Mouse (Mus musculus) right cerebral cortex, postnatal 10 days (tissue): ENCODE results near the gene Psmb9.

Experiments used
- DNase-seq, 2 experiments: peaks; one replicate each; pipeline ENCODE4 v3.0.0; 2021; ENCODE audit warnings: low spot score in 2 of 2

Gene Psmb9

DNA sequence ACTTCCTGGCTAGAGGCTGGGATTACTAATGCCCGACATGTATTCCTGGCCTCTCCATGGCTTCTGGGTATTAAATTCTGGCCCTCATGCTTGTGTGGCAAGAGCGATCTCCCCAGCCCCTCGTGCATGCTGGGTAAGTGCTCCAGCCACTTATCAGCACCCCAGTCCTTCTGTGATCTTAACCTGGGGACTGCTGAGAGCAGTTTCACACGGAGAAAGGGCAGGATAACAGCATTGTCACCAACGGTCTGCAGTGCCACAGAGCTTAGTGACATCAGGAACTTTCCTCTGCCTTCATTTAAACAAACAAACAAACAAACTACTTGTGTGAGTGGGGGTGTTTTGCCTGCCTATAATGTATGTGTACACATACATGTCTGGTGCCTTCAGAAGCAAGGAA lies 47.3 kb downstream of the Psmb9 start:
- DNase-seq, result no peak

DNA sequence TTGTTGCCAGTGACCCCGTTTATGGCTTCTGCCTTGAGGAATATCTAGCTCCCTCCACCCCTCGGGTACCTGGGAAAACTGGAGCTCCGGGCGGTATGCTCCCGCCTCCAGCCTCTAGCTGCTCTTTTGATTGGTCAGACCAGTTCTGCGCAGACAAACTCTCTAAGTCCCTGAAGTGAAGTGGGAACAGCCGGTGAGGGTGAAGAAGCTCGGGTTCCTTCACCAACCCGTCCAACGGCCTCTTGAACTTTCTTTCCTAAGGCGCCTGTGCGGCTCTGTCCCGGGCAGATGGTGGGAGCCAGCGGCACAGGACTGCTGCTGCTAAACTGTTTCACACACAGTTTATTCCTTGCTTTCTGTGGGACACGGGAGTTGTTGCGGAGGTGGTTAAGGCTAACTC lies 48.1 kb downstream of the Psmb9 start:
- DNase-seq, result peak; percentile 47 to 48

DNA sequence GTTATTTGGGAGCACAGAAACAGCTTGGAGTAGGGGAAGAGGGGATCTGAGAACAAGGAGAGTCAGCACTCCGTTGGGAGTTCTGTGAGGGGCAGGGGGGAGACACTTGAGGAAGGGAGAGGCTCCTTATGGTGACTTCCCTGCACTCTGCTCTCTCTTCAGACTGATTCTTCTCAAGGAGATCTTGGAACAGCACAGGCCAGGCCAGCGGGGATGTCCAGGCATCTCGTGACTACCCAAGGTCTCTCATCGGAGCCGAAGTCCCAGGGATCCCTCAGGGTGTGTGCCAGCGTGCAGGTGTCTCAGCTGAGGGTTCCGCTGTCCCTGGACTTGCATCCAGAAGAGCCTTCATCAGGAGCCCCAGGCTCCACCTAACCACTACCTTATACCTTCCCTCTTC lies 48.9 kb downstream of the Psmb9 start:
- DNase-seq, result no peak

DNA sequence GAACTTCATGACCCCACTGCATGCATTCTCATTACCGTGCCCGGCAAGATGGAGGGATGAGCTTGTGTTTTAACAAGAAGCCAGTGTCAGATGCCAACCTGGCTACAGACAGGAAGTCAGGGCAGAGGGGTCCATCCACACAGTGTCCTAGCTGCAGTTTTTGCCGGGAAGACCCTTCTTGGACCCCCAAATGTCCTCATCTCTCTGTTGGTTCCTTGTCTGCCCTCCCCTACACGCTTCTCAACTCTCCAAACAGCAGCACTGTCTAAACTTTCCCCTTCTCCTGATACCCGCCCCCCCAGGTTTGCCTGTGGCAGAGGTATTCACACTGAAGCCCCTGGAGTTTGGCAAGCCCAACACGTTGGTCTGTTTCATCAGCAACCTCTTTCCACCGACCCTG lies 50.0 kb downstream of the Psmb9 start:
- peak in 1 of 2 experiments; percentile 27 for DNase-seq

DNA sequence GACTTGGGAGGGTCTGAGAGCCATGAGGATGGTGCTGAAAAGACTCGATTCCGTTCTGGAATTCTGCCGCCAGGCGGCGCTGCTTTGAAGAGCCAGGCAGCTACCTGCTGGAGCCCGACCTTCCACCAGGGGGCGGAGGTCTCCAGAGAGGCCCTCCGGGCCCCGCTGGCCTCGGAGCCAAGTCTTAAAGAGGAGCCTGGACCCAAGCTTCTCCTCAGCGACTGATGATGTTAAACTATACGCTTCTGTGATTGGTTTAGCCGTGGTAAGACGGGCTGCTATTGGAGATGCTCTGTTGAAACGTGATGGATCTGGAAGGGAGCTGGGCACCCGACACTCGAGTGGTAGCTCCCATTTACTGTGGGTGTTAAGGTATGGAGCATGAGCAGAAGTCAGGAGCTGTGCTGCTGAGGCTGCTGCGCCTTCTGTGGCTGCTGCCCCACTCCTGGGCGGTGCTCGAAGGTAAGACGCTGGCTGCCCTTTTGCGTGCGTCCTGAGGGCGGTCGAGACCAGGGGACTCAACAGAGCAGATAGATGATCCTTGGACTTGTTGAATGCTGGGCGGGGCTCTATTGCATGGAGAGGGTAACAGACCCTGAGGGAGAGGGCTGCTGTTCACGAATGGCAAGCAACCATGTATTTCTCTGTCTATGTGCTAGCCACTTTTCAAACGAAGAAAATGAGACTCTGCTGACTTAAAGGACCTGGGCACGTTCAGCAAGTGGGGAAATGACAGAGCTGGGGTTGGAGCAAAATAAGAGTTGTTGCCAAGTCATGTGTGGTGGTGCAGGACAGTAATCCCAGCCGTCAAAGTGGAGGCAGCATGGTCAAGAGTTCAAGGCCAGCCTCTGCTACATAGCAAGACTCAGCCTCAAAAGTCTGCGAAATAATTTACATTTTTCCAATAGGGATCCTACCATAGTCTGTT lies 52.0 kb downstream of the Psmb9 start:
- DNase-seq, result peak; percentile 97 to 98

DNA sequence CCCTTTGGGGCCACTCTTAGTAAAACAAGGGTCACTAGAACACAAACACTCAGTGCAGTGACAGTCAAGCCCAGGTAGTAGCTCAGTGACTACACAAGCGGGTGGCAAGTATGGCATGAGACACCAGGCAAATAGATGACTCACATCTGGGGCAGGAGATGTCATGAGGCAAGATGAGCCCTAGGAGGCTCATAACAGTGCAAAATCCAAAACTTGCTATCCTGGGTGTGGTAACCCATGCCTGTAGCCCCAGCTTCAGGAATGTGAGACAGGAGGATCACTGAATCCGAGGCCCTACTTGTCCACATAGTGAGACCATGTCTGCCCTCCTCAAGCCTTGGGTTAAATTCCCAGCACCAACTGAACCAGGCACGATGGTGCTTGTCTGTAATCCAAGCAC lies 53.1 kb downstream of the Psmb9 start:
- no peak for DNase-seq

DNA sequence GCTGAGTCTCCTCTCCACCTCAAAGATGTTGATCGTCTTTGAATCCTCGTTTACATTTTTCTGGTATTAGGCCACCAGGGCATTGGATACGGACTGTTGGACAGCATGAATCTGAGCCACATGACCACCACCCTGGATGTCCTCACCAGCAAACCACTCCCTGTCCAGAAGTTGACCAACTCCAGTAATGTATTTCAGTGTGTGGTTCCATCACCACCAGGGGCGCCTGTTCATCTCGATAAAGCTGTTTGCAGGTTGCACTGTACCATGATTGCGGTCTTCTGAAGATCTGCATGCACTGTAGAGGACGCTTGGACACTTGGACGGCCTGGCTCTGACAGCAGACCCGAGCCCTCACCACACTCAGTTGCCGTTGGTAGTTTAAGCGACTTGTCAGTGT lies 54.3 kb downstream of the Psmb9 start:
- DNase-seq, result peak in 1 of 2 experiments; percentile 43
